25 mouse cellular contexts compared by ENCODE assay signal in genomic region chr2:136620309-136620708, GRCm38 (mm10).
"Had no signal": no experiment of that assay in that cellular context is flagged by ENCODE, and none has a peak within 500 bp of the region (broad histone marks: within the 10 kb centered on the region; RNA-seq: fewer than 3 reads in every experiment).

No protein-coding gene starts in this region.

- H3K4me1 ChIP-seq: heart, embryonic 13.5 days; heart, embryonic 15.5 days; hindbrain, embryonic 13.5 days; hindbrain, embryonic 15.5 days; kidney, embryonic 15.5 days; limb, embryonic 10.5 days had no signal

- H3K9me3 ChIP-seq: heart, embryonic 13.5 days; heart, embryonic 15.5 days; hindbrain, embryonic 13.5 days; hindbrain, embryonic 15.5 days; kidney, embryonic 15.5 days; limb, embryonic 10.5 days; limb, embryonic 12.5 days had no signal

- DNase-seq: gastrocnemius, adult 2 months; gastrocnemius, postnatal 10 days; gastrocnemius, postnatal 36 days; heart, adult 11 months; heart, adult 2 months; heart, postnatal 14 days; heart, postnatal 36 days; kidney, adult 11 months; kidney, adult 2 months; kidney, adult 9 months; kidney, postnatal 14 days; kidney, postnatal 36 days; liver had no signal

- H3K4me3 ChIP-seq: gastrocnemius, adult 2 months; heart, adult 2 months; heart, embryonic 13.5 days; heart, embryonic 15.5 days; hindbrain, embryonic 13.5 days; hindbrain, embryonic 15.5 days; kidney, embryonic 15.5 days; left cerebral cortex, adult 2 months; limb, embryonic 10.5 days; limb, embryonic 12.5 days had no signal

- ATAC-seq: hindbrain, postnatal 0 days; intestine, embryonic 16.5 days had no signal

- H3K27ac ChIP-seq: gastrocnemius, adult 2 months; heart, adult 2 months; heart, embryonic 13.5 days; heart, embryonic 15.5 days; hindbrain, embryonic 13.5 days; hindbrain, embryonic 15.5 days; hindbrain, postnatal 0 days; kidney, embryonic 15.5 days; kidney, postnatal 0 days; left cerebral cortex, adult 2 months; limb, embryonic 10.5 days; limb, embryonic 12.5 days had no signal

- H3K4me2 ChIP-seq: heart, embryonic 11.5 days; heart, embryonic 13.5 days; heart, embryonic 15.5 days; hindbrain, embryonic 13.5 days; hindbrain, embryonic 15.5 days; kidney, embryonic 15.5 days; limb, embryonic 12.5 days had no signal

- H3K27me3 ChIP-seq: heart, embryonic 13.5 days; heart, embryonic 15.5 days; hindbrain, embryonic 13.5 days; hindbrain, embryonic 15.5 days; kidney, embryonic 15.5 days; limb, embryonic 12.5 days had no signal

- H3K36me3 ChIP-seq: heart, embryonic 13.5 days; heart, embryonic 15.5 days; hindbrain, embryonic 13.5 days; hindbrain, embryonic 15.5 days; kidney, embryonic 15.5 days; limb, embryonic 10.5 days; limb, embryonic 12.5 days had no signal

- H3K9ac ChIP-seq: heart, embryonic 13.5 days; heart, embryonic 15.5 days; hindbrain, embryonic 13.5 days; hindbrain, embryonic 15.5 days; kidney, embryonic 15.5 days; limb, embryonic 12.5 days had no signal
